Mouse (Mus musculus) midbrain, embryonic 11.5 days (tissue): ENCODE results near the gene P4htm. TPM values are rescaled to one million over a fixed set of nuclear protein-coding genes. Genes with fewer than 3 reads are reported as not detected.
A peak's percentile ranks its signal among the peaks of the same experiment; 100 is the strongest.
"Not testable (repeated sequence)": the region's sequence is repeated elsewhere in the genome, so short reads cannot be mapped to it uniquely, and the experiment has no call there.

Experiments used
- ATAC-seq: fragments of 200-750 bp; cut with Nextera tagmentation; 2 replicates; pipeline ENCODE4 v1.8.0; 2017; ENCODE audit warnings: moderate TSS enrichment, moderate library complexity; ENCODE audit not compliant: low FRiP score
- DNase-seq: peaks from one replicate; pipeline ENCODE4 v3.0.0; 2015; ENCODE audit warnings: low spot score; ENCODE audit errors: missing footprints
- H3K27ac ChIP-seq: fragments of 300-500 bp; sonication (generic); 2 replicates; pipeline ENCODE4 v1.5.1; 2014; ENCODE audit warnings: low read depth, low read length
- H3K27me3 ChIP-seq: fragments of 300-500 bp; sonication (generic); 2 replicates; pipeline ENCODE4 v1.6.1; 2014; ENCODE audit warnings: mild to moderate bottlenecking, low read length, moderate library complexity, mixed read lengths; ENCODE audit not compliant: control insufficient read depth, insufficient read depth
- H3K36me3 ChIP-seq: fragments of 300-500 bp; sonication (generic); 2 replicates; pipeline ENCODE4 v1.6.1; 2014; ENCODE audit warnings: mild to moderate bottlenecking, low read length, moderate library complexity, mixed read lengths; ENCODE audit not compliant: control insufficient read depth, insufficient read depth
- H3K4me1 ChIP-seq: fragments of 300-500 bp; sonication (generic); 2 replicates; pipeline ENCODE4 v1.6.1; 2014; ENCODE audit warnings: low read length; ENCODE audit not compliant: control insufficient read depth, insufficient read depth
- H3K4me2 ChIP-seq: fragments of 300-500 bp; sonication (generic); 2 replicates; pipeline ENCODE4 v1.6.1; 2014; ENCODE audit warnings: mild to moderate bottlenecking, moderate library complexity
- H3K4me3 ChIP-seq: fragments of 300-500 bp; sonication (generic); 2 replicates; pipeline ENCODE4 v1.5.1; 2014; ENCODE audit warnings: low read depth, low read length
- H3K9ac ChIP-seq: fragments of 300-500 bp; sonication (generic); 2 replicates; pipeline ENCODE4 v1.6.1; 2014; ENCODE audit warnings: low read length
- H3K9me3 ChIP-seq: fragments of 300-500 bp; sonication (generic); 2 replicates; pipeline ENCODE4 v1.6.1; 2016; ENCODE audit warnings: low read length; ENCODE audit not compliant: control insufficient read depth
- WGBS: fragments of 180-500 bp; shearing (Covaris S2); extraction: QIAGEN DNeasy Blood & Tissue Kit; methylation state at CpG from one replicate; pipeline ENCODE4 v1.1.7; 2014; 5-methylcytosine and 5-hydroxymethylcytosine counted together
- polyA plus RNA-seq: library from polyadenylated mRNA; unstranded; fragments of >200 nt; fragmentation: Nextera tagmentation; extraction: Ambion mirVana; gene quantifications from 2 replicates; pipeline ENCODE4 v1.2.1, GENCODE M21; 2014

P4htm gene
- polyA plus RNA-seq, 1 experiment from 2014 or later = 9.8 TPM

DNA sequence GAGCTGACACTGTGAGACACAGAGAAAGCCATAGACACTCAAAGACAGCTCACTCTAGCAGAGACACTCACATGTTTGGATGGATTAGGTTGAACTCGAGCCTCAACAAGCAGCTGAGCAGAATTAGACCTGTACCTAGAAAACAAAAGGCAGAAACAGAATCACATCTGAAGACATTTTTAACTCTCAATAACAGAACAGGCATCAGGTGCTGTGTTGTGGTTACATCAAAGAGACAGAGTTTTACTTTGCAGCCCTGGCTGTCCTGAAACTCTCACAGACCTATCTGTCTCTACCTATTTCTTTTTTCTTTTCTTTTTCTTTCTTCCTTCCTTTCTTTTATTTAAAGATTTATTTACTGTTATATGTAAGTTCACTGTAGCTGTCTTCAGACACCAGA, 19.8 kb upstream of the P4htm start:
- H3K27me3 ChIP-seq = no peaks in the 10 kb centered on the region
- no peak for ATAC-seq
- no peak overlapping the region for H3K4me2 ChIP-seq
- no peak overlapping the region for H3K27ac ChIP-seq
- no peaks in the 10 kb centered on the region for H3K4me1 ChIP-seq
- WGBS = 96% methylated on average over 1 of the region's 1 CpGs
- H3K4me3 ChIP-seq = no peak overlapping the region
- no peak overlapping the region for H3K9ac ChIP-seq
- no peaks in the 10 kb centered on the region for H3K9me3 ChIP-seq
- no peak for DNase-seq
- H3K36me3 ChIP-seq = peaks cover 10% of the 10 kb centered on the region

DNA sequence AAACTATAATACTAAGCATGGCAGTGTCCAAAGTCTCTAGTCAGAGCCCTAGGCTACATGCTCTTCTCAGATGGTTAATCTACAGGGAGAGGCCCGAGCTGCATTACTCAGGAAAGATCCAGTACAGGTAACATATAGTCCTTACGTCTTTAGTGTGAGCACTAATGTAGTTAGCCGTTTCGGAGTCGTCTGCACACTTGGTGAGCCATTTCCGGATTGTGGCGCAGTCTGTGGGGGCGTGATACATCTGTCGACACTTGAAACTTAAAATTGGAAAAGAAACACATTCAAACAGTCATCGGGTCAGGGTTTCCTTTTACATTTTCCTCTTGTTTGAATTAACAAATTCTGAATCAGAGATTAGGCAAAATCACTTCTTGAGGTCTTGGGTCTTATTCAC, 14.0 kb upstream of the P4htm start:
- H3K9ac ChIP-seq = no peak overlapping the region
- H3K27me3 ChIP-seq = no peaks in the 10 kb centered on the region
- no peaks in the 10 kb centered on the region for H3K9me3 ChIP-seq
- WGBS = 98% methylated on average over 10 of the region's 10 CpGs
- no peak overlapping the region for H3K27ac ChIP-seq
- no peaks in the 10 kb centered on the region for H3K4me1 ChIP-seq
- H3K4me2 ChIP-seq = no peak overlapping the region
- ATAC-seq (no peak), DNase-seq (no peak)
- H3K4me3 ChIP-seq = no peak overlapping the region
- peaks cover 20% of the 10 kb centered on the region for H3K36me3 ChIP-seq

GRCm38 (mm10) chr9:108608889-108609288, 11.4 kb upstream of the P4htm start:
- WGBS = 95% methylated on average over 4 of the region's 4 CpGs
- Histone ChIP-seq H3K36me3 (peaks cover 22% of the 10 kb centered on the region), H3K4me2 (no peak overlapping the region), H3K4me1 (no peaks in the 10 kb centered on the region), H3K27me3 (no peaks in the 10 kb centered on the region), H3K9me3 (no peaks in the 10 kb centered on the region), H3K27ac (no peak overlapping the region), H3K9ac (no peak overlapping the region), H3K4me3 (no peak overlapping the region)
- no peak for ATAC-seq
- DNase-seq = no peak

- H3K27ac ChIP-seq, DNase-seq, H3K4me2 ChIP-seq, H3K9me3 ChIP-seq, H3K4me1 ChIP-seq, H3K27me3 ChIP-seq, ATAC-seq, H3K4me3 ChIP-seq, H3K9ac ChIP-seq: not testable (repeated sequence)
- peaks cover 22% of the 10 kb centered on the region for H3K36me3 ChIP-seq
- WGBS = 97% methylated on average over 5 of the region's 5 CpGs
Measured at GRCm38 (mm10) chr9:108607929-108608328, 10.5 kb upstream of the P4htm start.

DNA sequence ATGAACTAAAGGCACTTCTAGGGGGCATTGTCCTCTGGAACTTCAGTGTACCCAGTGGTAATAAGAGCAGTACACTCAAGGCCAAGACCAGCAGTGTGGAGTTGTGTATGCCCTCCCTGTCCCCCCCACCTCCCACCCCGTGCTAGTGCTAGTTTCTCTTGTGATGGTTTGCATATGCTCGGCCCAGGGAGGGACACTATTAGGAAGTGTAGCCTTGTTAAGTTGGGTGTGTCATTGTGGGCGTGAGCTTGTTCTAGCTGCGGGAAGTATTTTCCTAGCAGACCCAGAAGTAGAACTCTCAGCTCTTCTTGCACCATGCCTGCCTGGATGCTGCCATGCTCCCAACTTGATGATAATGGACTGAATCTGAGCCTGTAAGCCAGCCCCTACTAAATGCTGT, 4.5 kb upstream of the P4htm start:
- Histone ChIP-seq H3K27ac (no peak overlapping the region), H3K4me2 (no peak overlapping the region), H3K4me1 (peaks cover 3% of the 10 kb centered on the region; the same call in 1 of the 2 replicates), H3K4me3 (no peak overlapping the region), H3K9ac (no peak overlapping the region), H3K36me3 (peaks cover 7% of the 10 kb centered on the region), H3K27me3 (no peaks in the 10 kb centered on the region), H3K9me3 (no peaks in the 10 kb centered on the region)
- ATAC-seq (no peak), DNase-seq (no peak)
- WGBS = 87% methylated on average over 4 of the region's 4 CpGs

DNA sequence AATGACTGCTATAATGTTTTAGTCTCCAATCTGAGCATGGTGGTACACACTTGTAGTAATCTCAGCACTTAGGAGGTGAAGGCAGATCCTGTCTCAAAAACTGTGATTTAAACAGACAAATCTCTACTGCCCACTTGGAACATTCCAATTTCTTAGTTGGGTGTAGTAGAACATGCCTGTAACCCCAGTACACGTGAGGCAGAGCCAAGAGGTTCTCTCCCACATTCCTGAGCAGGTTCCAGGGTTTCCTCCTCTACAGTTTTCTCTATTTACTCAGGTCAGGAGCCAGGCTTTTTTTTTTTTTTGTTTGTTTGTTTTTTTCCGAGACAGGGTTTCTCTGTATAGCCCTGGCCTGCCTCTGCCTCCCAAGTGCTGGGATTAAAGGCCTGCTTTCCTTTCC, 2.5 kb upstream of the P4htm start:
- Histone ChIP-seq H3K9ac (no peak overlapping the region), H3K27ac (no peak overlapping the region), H3K4me2 (no peak overlapping the region), H3K9me3 (no peaks in the 10 kb centered on the region), H3K27me3 (no peaks in the 10 kb centered on the region), H3K4me1 (peaks cover 3% of the 10 kb centered on the region; the same call in 1 of the 2 replicates), H3K36me3 (peaks cover 4% of the 10 kb centered on the region), H3K4me3 (no peak overlapping the region)
- WGBS = 72% methylated on average over 2 of the region's 2 CpGs
- ATAC-seq = no peak
- no peak for DNase-seq

GRCm38 (mm10) chr9:108599021-108599566, 1.6 kb upstream of the P4htm start:
- Histone ChIP-seq H3K36me3 (peaks cover 4% of the 10 kb centered on the region), H3K4me2 (no peak overlapping the region), H3K9ac (no peak overlapping the region), H3K9me3 (no peaks in the 10 kb centered on the region), H3K4me3 (no peak overlapping the region), H3K27me3 (no peaks in the 10 kb centered on the region), H3K27ac (no peak overlapping the region), H3K4me1 (peaks cover 3% of the 10 kb centered on the region; the same call in 1 of the 2 replicates)
- ATAC-seq (no peak), DNase-seq (peak; percentile 100)
- 77% methylated on average over 4 of the region's 4 CpGs for WGBS

- no peaks in the 10 kb centered on the region for H3K27me3 ChIP-seq
- H3K4me2 ChIP-seq = no peak overlapping the region
- WGBS = 89% methylated on average over 3 of the region's 3 CpGs
- DNase-seq (no peak), ATAC-seq (no peak)
- H3K4me3 ChIP-seq = no peak overlapping the region
- no peak overlapping the region for H3K9ac ChIP-seq
- no peaks in the 10 kb centered on the region for H3K9me3 ChIP-seq
- no peak overlapping the region for H3K27ac ChIP-seq
- peaks cover 8% of the 10 kb centered on the region for H3K4me1 ChIP-seq
- no peaks in the 10 kb centered on the region for H3K36me3 ChIP-seq
Measured at GRCm38 (mm10) chr9:108594354-108594753, 3.1 kb downstream of the P4htm start.

- Histone ChIP-seq H3K4me1 (peaks cover 32% of the 10 kb centered on the region), H3K9ac (no peak overlapping the region), H3K9me3 (no peaks in the 10 kb centered on the region), H3K27ac (no peak overlapping the region), H3K4me3 (no peak overlapping the region), H3K36me3 (no peaks in the 10 kb centered on the region), H3K4me2 (no peak overlapping the region), H3K27me3 (no peaks in the 10 kb centered on the region)
- 91% methylated on average over 4 of the region's 4 CpGs for WGBS
- no peak for ATAC-seq
- DNase-seq = no peak
Measured at GRCm38 (mm10) chr9:108591462-108591861, 6.0 kb downstream of the P4htm start.
